9 mouse cellular contexts compared by ENCODE assay signal in the genomic region with DNA sequence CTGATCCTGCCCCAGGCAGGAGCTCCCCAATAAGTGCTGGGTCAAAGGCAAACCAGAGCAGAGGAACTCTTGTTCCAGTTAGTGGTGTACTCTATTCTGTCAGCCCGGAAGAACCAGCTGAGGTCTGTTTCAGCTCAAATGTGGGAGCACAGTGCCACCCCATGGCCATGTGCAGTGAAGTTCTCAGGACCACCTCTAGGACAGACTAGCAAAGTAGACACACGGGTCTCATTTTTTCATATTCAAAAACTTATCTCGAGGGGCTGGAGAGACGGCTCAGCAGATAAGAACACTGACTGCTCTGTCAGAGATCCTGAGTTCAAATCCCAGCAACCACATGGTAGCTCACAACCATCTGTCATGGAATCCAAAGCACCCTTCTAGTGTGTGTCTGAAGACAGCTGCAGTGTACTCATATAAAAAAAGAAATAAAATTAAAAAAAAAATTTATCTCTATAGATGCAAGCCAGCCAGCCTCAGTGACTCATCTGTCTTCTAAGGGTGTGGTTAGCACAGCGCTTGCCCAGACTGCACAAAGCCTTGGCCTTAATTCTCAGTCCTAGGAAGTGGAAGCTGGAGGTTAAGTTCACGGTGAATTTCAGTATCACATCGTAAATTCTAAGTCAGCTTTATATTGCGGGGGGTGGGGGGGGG. TPM values are rescaled to one million over a fixed set of nuclear protein-coding genes. Genes with fewer than 3 reads are reported as not detected.
A peak's percentile ranks its signal among the peaks of the same experiment; 100 is the strongest.
DNase-seq lines count a peak whose midpoint lies in the region; ATAC-seq lines count a peak whose summit lies in the region.
"Had no signal": no experiment of that assay in that cellular context is flagged by ENCODE, and none has a peak within 500 bp of the region (broad histone marks: within the 10 kb centered on the region; RNA-seq: fewer than 3 reads in every experiment).

No protein-coding gene starts in this region.

- no peak overlapping the region for H3K9ac ChIP-seq in heart, embryonic 11.5 days (ENCODE audit: low read depth, low read length)
- no peak overlapping the region for H3K9ac ChIP-seq in forebrain, embryonic 13.5 days
- H3K9ac ChIP-seq in hindbrain, embryonic 14.5 days: no peak overlapping the region
- H3K9ac ChIP-seq: lung, embryonic 15.5 days had no signal

- no peak for ATAC-seq in heart, embryonic 11.5 days (replicated peaks; ENCODE audit: insufficient number of reproducible peaks, low FRiP score, low TSS enrichment)
- peak; percentile 66; the same call in 1 of the 2 replicates for ATAC-seq in forebrain, embryonic 13.5 days
- ATAC-seq in hindbrain, embryonic 14.5 days (ENCODE audit: low FRiP score): peak; percentile 60; the same call in 1 of the 2 replicates
- ATAC-seq in megakaryocyte progenitor cell, adult 5-6 weeks (replicated peaks; ENCODE audit: poor library complexity): peak; percentile 59

- H3K9me3 ChIP-seq in heart, embryonic 11.5 days (replicated peaks; ENCODE audit: control insufficient read depth, low read length): 0 out of 2 replicates have a peak, but pooled peaks cover 2% of the 10 kb centered on the region
- H3K9me3 ChIP-seq in forebrain, embryonic 13.5 days (replicated peaks): 0 out of 2 replicates have a peak, but pooled peaks cover 5% of the 10 kb centered on the region
- no peaks in the 10 kb centered on the region for H3K9me3 ChIP-seq in hindbrain, embryonic 14.5 days (ENCODE audit: control insufficient read depth, low read length)
- H3K9me3 ChIP-seq: lung, embryonic 15.5 days had no signal

- H3K4me2 ChIP-seq in heart, embryonic 11.5 days: no peak overlapping the region
- H3K4me2 ChIP-seq in forebrain, embryonic 13.5 days: no peak overlapping the region
- no peak overlapping the region for H3K4me2 ChIP-seq in hindbrain, embryonic 14.5 days (replicated peaks)
- H3K4me2 ChIP-seq: lung, embryonic 15.5 days had no signal

- peak; percentile 79 to 87 for DNase-seq in heart, adult 18-20 months
- peak; percentile 40 for DNase-seq in brain, embryonic 18.5 days (ENCODE audit: low read depth, low spot score)
- DNase-seq in hindbrain, embryonic 14.5 days (ENCODE audit: low spot score): peak; percentile 80
- DNase-seq in left cerebral cortex, adult 11 months (ENCODE audit: low spot score): peak; percentile 73
- DNase-seq in skeletal muscle tissue, adult 2 months (ENCODE audit: low read depth, low spot score): peak; percentile 57

- H3K4me1 ChIP-seq in heart, embryonic 11.5 days (ENCODE audit: control insufficient read depth, insufficient read depth, low read length): peaks cover 7% of the 10 kb centered on the region; the same call in 1 of the 2 replicates
- H3K4me1 ChIP-seq in forebrain, embryonic 13.5 days: peaks cover 17% of the 10 kb centered on the region
- H3K4me1 ChIP-seq in hindbrain, embryonic 14.5 days (replicated peaks; ENCODE audit: control insufficient read depth, insufficient read depth, low read length): peaks cover 13% of the 10 kb centered on the region

- H3K4me3 ChIP-seq in heart, embryonic 11.5 days (ENCODE audit: low read depth, low read length): no peak overlapping the region
- no peak overlapping the region for H3K4me3 ChIP-seq in forebrain, embryonic 13.5 days
- H3K4me3 ChIP-seq in hindbrain, embryonic 14.5 days (replicated peaks; ENCODE audit: low read length): no peak overlapping the region
- H3K4me3 ChIP-seq: lung, embryonic 15.5 days had no signal

- H3K36me3 ChIP-seq in heart, embryonic 11.5 days (ENCODE audit: control insufficient read depth, insufficient read depth, low read length): 0 out of 2 replicates have a peak, but pooled peaks cover 2% of the 10 kb centered on the region
- H3K36me3 ChIP-seq in forebrain, embryonic 13.5 days (ENCODE audit: poor library complexity, severe bottlenecking): peaks cover 13% of the 10 kb centered on the region
- H3K36me3 ChIP-seq in hindbrain, embryonic 14.5 days (replicated peaks; ENCODE audit: control insufficient read depth, insufficient read depth): peaks cover 14% of the 10 kb centered on the region

- 46% methylated on average over 8 of the region's 8 CpGs for WGBS in heart, embryonic 11.5 days (ENCODE audit: insufficient replicate concordance)
- 45% methylated on average over 8 of the region's 8 CpGs for WGBS in forebrain, embryonic 13.5 days
- WGBS in hindbrain, embryonic 14.5 days: 50% methylated on average over 8 of the region's 8 CpGs

- H3K27ac ChIP-seq in heart, embryonic 11.5 days (ENCODE audit: low read depth, low read length): no peak overlapping the region
- H3K27ac ChIP-seq in forebrain, embryonic 13.5 days: no peak overlapping the region
- H3K27ac ChIP-seq in hindbrain, embryonic 14.5 days: no peak overlapping the region
- H3K27ac ChIP-seq: lung, embryonic 15.5 days had no signal

- peaks cover 11% of the 10 kb centered on the region for H3K27me3 ChIP-seq in heart, embryonic 11.5 days (ENCODE audit: control insufficient read depth, insufficient read depth, low read length)
- peaks cover 9% of the 10 kb centered on the region for H3K27me3 ChIP-seq in forebrain, embryonic 13.5 days
- H3K27me3 ChIP-seq in hindbrain, embryonic 14.5 days (ENCODE audit: control insufficient read depth, insufficient read depth, low read length): peaks cover 9% of the 10 kb centered on the region

RNA-seq across cellular contexts. Expression of a gene that starts 6.8 kb away (rescaled TPM):
- total RNA-seq in heart, adult 18-20 months (2021): not detected
- polyA plus RNA-seq in heart, embryonic 11.5 days (2014; fragmentation: Nextera tagmentation; extraction: Ambion mirVana): not detected in 2 replicates
- 0.26 TPM in 2 replicates for polyA plus RNA-seq in forebrain, embryonic 13.5 days (2015; fragmentation: Nextera tagmentation; extraction: Ambion mirVana)
- 1.0 and 1.5 TPM in 2 replicates for polyA plus RNA-seq in hindbrain, embryonic 14.5 days (2014; fragmentation: Nextera tagmentation; extraction: Ambion mirVana)
- not detected in 2 replicates for total RNA-seq in megakaryocyte progenitor cell, adult 5-6 weeks (2015)
- total RNA-seq in megakaryocyte progenitor cell, adult 5-6 weeks (2017): not detected in 2 replicates
- polyA plus RNA-seq: lung, embryonic 15.5 days had no signal

RNA-seq across cellular contexts. Expression of a gene that starts 14.8 kb away (rescaled TPM):
- total RNA-seq in heart, adult 18-20 months (2021): 10 to 100 TPM; 70.4 to 79.1 TPM
- polyA plus RNA-seq in heart, embryonic 11.5 days (2014; fragmentation: Nextera tagmentation; extraction: Ambion mirVana): 120 and 126 TPM in 2 replicates
- polyA plus RNA-seq in forebrain, embryonic 13.5 days (2015; fragmentation: Nextera tagmentation; extraction: Ambion mirVana): 259 and 262 TPM in 2 replicates
- polyA plus RNA-seq in hindbrain, embryonic 14.5 days (2014; fragmentation: Nextera tagmentation; extraction: Ambion mirVana): 271 and 274 TPM in 2 replicates
- 57.9 and 75.6 TPM in 2 replicates for total RNA-seq in megakaryocyte progenitor cell, adult 5-6 weeks (2015)
- 73.4 and 94.6 TPM in 2 replicates for total RNA-seq in megakaryocyte progenitor cell, adult 5-6 weeks (2017)

RNA-seq across cellular contexts. Expression of a gene that starts 17.3 kb away (rescaled TPM):
- total RNA-seq in heart, adult 18-20 months (2021): 10 to 100 TPM; 50.8 to 55.4 TPM
- 63.1 and 65.1 TPM in 2 replicates for polyA plus RNA-seq in heart, embryonic 11.5 days (2014; fragmentation: Nextera tagmentation; extraction: Ambion mirVana)
- 16.2 and 17.5 TPM in 2 replicates for polyA plus RNA-seq in forebrain, embryonic 13.5 days (2015; fragmentation: Nextera tagmentation; extraction: Ambion mirVana)
- 46.2 and 47.2 TPM in 2 replicates for polyA plus RNA-seq in hindbrain, embryonic 14.5 days (2014; fragmentation: Nextera tagmentation; extraction: Ambion mirVana)
- total RNA-seq in megakaryocyte progenitor cell, adult 5-6 weeks (2015): 31.5 and 34.7 TPM in 2 replicates
- 26.1 and 36.4 TPM in 2 replicates for total RNA-seq in megakaryocyte progenitor cell, adult 5-6 weeks (2017)

RNA-seq across cellular contexts. Expression of a gene that starts 18.2 kb away (rescaled TPM):
- total RNA-seq in heart, adult 18-20 months (2021): 10 to 100 TPM; 17.8 to 20.9 TPM
- 69.9 and 76.8 TPM in 2 replicates for polyA plus RNA-seq in heart, embryonic 11.5 days (2014; fragmentation: Nextera tagmentation; extraction: Ambion mirVana)
- 47.5 and 55.4 TPM in 2 replicates for polyA plus RNA-seq in forebrain, embryonic 13.5 days (2015; fragmentation: Nextera tagmentation; extraction: Ambion mirVana)
- polyA plus RNA-seq in hindbrain, embryonic 14.5 days (2014; fragmentation: Nextera tagmentation; extraction: Ambion mirVana): 77.5 and 84.5 TPM in 2 replicates
- 60.8 and 66.4 TPM in 2 replicates for total RNA-seq in megakaryocyte progenitor cell, adult 5-6 weeks (2015)
- 68.0 and 76.3 TPM in 2 replicates for total RNA-seq in megakaryocyte progenitor cell, adult 5-6 weeks (2017)

RNA-seq across cellular contexts. Expression of a gene that starts 24.4 kb away (rescaled TPM):
- total RNA-seq in heart, adult 18-20 months (2021): 10 to 100 TPM; 35.0 to 37.3 TPM
- 50.2 and 51.6 TPM in 2 replicates for polyA plus RNA-seq in heart, embryonic 11.5 days (2014; fragmentation: Nextera tagmentation; extraction: Ambion mirVana)
- polyA plus RNA-seq in forebrain, embryonic 13.5 days (2015; fragmentation: Nextera tagmentation; extraction: Ambion mirVana): 80.7 and 83.8 TPM in 2 replicates
- polyA plus RNA-seq in hindbrain, embryonic 14.5 days (2014; fragmentation: Nextera tagmentation; extraction: Ambion mirVana): 57.5 and 60.5 TPM in 2 replicates
- total RNA-seq in megakaryocyte progenitor cell, adult 5-6 weeks (2015): 17.5 and 24.4 TPM in 2 replicates
- total RNA-seq in megakaryocyte progenitor cell, adult 5-6 weeks (2017): 22.5 and 23.0 TPM in 2 replicates
